Comparison of ENCODE assay signal across 12 mouse cellular contexts in the genomic region with DNA sequence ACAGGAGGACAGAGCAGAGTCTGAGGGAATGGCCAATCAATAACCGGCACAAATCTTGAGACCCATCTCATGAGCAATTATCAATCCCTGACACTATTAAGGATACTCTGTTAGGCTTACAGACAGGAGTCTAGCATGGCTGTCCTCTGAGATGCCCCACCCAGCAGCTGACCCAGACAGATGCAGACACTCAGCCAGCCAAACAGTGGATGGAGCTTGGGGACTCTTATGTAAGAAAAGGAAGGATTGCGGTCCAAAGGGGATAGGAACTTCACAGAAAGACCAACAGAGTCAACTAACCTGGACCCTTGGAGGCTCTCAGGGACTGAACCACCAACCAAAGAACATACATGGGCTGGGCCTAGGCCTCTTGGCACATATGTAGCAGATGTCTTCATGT. TPM values are rescaled to one million over a fixed set of nuclear protein-coding genes. Genes with fewer than 3 reads are reported as not detected.
A peak's percentile ranks its signal among the peaks of the same experiment; 100 is the strongest.
DNase-seq lines count a peak whose midpoint lies in the region.
"Had no signal": no experiment of that assay in that cellular context is flagged by ENCODE, and none has a peak within 500 bp of the region (broad histone marks: within the 10 kb centered on the region; RNA-seq: fewer than 3 reads in every experiment).

No protein-coding gene starts in this region.

- intact Hi-C loops in gastrocnemius, postnatal 14 days (cut with DNase I; ENCODE audit: low total_unique reads) = no loop called here
- intact Hi-C loops in heart, postnatal 25 days (cut with DNase I) = loop anchor here (5.0 kb wide), 1 partner anchor 41 kb away; a partner anchor contains a TSS
- intact Hi-C loops in left cerebral cortex, postnatal 4 days (cut with DNase I) = no loop called here

- peak; percentile 42 to 50 for DNase-seq in heart, adult 18-20 months
- DNase-seq in heart, postnatal 4 days = no peak
- DNase-seq in lung, postnatal 25 days (ENCODE audit: low spot score) = peak; percentile 41
- DNase-seq in lung, postnatal 4 days = no peak
- DNase-seq in gastrocnemius, postnatal 14 days = peak; percentile 14
- peak; percentile 13 for DNase-seq in heart, postnatal 25 days (ENCODE audit: low spot score)
- no peak for DNase-seq in left cerebral cortex, postnatal 4 days
- DNase-seq in frontal cortex, postnatal 25 days (ENCODE audit: low spot score in 2 of 2) = no peak
- DNase-seq: adrenal gland, adult 2 months; cerebellum, adult 18-20 months; cerebellum, postnatal 14 days; thymus, adult 2 months had no signal

RNA-seq across cellular contexts. Expression of a gene that starts 42.7 kb away (rescaled TPM):
- 10 to 100 TPM; 25.7 to 29.3 TPM for total RNA-seq in heart, adult 18-20 months (2021)
- total RNA-seq in heart, postnatal 4 days (2021) = 10 to 100 TPM; 34.0 to 35.3 TPM
- 10 to 100 TPM; 21.9 to 23.1 TPM for total RNA-seq in gastrocnemius, postnatal 14 days (2021)
- 10 to 100 TPM; 27.6 to 29.8 TPM for total RNA-seq in heart, postnatal 25 days (2021)
- 10 to 100 TPM; 42.5 to 44.9 TPM for total RNA-seq in left cerebral cortex, postnatal 4 days (2021)

Comparison
In these comparisons a context has a peak if more than half of its experiments do, and no peak if none do; other contexts are left out.
1. DNase-seq: peak in heart, adult 18-20 months (2 of 2), lung, postnatal 25 days (single experiment), gastrocnemius, postnatal 14 days (single experiment) and heart, postnatal 25 days (single experiment); none in heart, postnatal 4 days (single experiment), lung, postnatal 4 days (0 of 2), left cerebral cortex, postnatal 4 days (single experiment) and frontal cortex, postnatal 25 days (0 of 2).